Mouse (Mus musculus): ENCODE measurements around the gene Ranbp1. TPM values are rescaled to one million over a fixed set of nuclear protein-coding genes. Genes with fewer than 3 reads are reported as not detected.
A peak's percentile ranks its signal among the peaks of the same experiment; 100 is the strongest.
"Not testable (repeated sequence)": the region's sequence is repeated elsewhere in the genome, so short reads cannot be mapped to it uniquely, and the experiment has no call there.

Ranbp1 gene
- 1,220 and 1,409 TPM in 2 replicates for polyA plus RNA-seq (2014; fragmentation: Nextera tagmentation; extraction: Ambion mirVana)

DNA sequence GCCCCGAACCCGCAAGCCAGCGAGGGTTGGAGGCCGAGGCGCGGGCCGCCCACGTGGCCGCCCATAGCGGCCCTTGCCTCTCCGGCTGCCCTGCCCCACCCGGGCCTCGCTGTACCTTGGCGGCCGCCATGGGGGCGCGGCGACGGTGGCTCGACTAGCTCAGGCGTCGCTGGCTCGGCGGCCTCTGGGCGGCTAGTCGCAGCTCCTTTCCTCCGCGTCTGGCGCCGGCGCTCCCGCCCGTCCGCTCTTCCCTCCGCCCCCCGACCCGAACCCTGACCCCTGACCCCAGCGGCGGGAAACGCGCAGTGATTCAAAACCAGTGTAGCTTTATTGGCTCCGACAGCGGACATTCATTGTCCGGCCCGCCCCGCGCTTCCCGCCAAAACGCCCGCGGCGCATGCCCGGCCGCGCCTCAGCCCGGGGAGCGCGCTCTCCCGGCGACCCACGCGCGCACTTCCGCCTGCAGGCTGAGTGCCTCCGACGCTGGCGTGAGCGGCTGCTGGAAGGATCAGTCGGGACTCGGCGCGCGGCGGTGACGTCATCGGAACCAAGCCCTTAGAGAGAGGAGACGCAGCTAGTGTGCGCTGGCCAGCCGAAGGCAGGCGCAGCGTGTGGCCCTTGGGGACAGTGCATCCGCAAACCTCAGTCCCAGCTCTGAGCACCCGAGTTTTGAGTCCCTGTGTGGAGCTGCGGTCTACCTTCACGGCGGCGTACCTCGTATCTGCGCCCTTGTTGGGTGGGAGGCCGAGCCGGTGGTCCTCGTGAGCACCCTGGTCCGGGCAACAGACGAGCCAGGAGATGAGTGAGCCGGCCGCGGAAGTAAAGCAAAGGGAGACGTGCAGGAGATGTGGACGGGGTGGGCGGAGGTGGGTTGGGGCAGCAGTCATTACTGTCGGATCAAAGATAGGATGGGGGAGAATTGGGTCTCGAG is at the start of gene Ranbp1, which contains the start of gene Trmt2a:
Ranbp1 (minus strand) TSS at position 300 of the 931 bp plus-strand sequence.
Trmt2a (plus strand) TSS at position 247 of the 931 bp plus-strand sequence.
- H3K4me1 ChIP-seq (ENCODE audit: control insufficient read depth, insufficient read depth, low read length): 0 out of 2 replicates have a peak, but pooled peaks cover 2% of the 10 kb centered on the region

DNA sequence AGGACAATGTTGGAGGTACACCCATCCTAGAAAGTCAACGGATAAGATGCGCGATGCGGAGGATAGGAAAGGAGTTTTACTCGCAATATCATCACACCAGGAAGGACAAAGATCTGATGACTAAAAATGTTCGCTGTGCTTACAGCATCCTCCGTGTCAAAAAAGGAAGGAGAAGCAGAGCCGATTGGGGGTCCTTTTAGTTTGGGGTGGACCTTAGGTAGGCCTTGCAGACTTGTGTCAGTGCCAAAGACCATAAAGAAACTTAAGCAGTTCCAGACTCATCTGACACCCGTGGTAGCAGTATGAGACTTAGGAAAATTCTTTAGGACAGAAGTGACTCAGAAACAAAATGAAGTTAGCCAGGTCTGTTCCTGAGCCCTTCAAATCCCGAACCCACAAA is 41.1 kb upstream of the Ranbp1 start:
- H3K9me3 ChIP-seq (replicated peaks; ENCODE audit: control insufficient read depth, low read length); ATAC-seq (replicated peaks; ENCODE audit: insufficient number of reproducible peaks, low FRiP score, low TSS enrichment, low read depth); H3K4me1 ChIP-seq (ENCODE audit: control insufficient read depth, insufficient read depth, low read length); DNase-seq (ENCODE audit: low spot score); H3K27ac ChIP-seq (replicated peaks; ENCODE audit: low read depth, low read length); H3K27me3 ChIP-seq (ENCODE audit: control insufficient read depth, insufficient read depth, low read length); H3K36me3 ChIP-seq (replicated peaks; ENCODE audit: control insufficient read depth, insufficient read depth, low read depth, low read length): not testable (repeated sequence)
- Histone ChIP-seq H3K4me2 (ENCODE audit: low read depth, low read length) (peak overlapping the region; percentile 21; the same call in 1 of the 2 replicates), H3K4me3 (ENCODE audit: low read depth, low read length) (peak overlapping the region; percentile 23; the same call in 1 of the 2 replicates), H3K9ac (replicated peaks; ENCODE audit: low read length) (peak overlapping the region; percentile 41)
- 4% methylated on average over 7 of the region's 10 CpGs for WGBS

More for the DNA sequence above, at the start of gene Ranbp1, which contains the start of gene Trmt2a:
- peak within 1 kb of the TSS; percentile 90 for H3K4me2 ChIP-seq (ENCODE audit: low read depth, low read length)
- H3K9me3 ChIP-seq (replicated peaks; ENCODE audit: control insufficient read depth, low read length): no peaks in the 10 kb centered on the region
- peaks cover 16% of the 10 kb centered on the region for H3K36me3 ChIP-seq (replicated peaks; ENCODE audit: control insufficient read depth, insufficient read depth, low read depth, low read length)
- no peaks in the 10 kb centered on the region for H3K27me3 ChIP-seq (ENCODE audit: control insufficient read depth, insufficient read depth, low read length)
- H3K9ac ChIP-seq (replicated peaks; ENCODE audit: low read length): peak within 1 kb of the TSS; percentile 98
- DNase-seq (ENCODE audit: low spot score) (peak; percentile 99), ATAC-seq (replicated peaks; ENCODE audit: insufficient number of reproducible peaks, low FRiP score, low TSS enrichment, low read depth) (peak; percentile 94)
- under 1% methylated on average over 100 of the region's 102 CpGs for WGBS
- H3K4me3 ChIP-seq (ENCODE audit: low read depth, low read length): peak within 1 kb of the TSS; percentile 96
- H3K27ac ChIP-seq (replicated peaks; ENCODE audit: low read depth, low read length): peak within 1 kb of the TSS; percentile 89

DNA sequence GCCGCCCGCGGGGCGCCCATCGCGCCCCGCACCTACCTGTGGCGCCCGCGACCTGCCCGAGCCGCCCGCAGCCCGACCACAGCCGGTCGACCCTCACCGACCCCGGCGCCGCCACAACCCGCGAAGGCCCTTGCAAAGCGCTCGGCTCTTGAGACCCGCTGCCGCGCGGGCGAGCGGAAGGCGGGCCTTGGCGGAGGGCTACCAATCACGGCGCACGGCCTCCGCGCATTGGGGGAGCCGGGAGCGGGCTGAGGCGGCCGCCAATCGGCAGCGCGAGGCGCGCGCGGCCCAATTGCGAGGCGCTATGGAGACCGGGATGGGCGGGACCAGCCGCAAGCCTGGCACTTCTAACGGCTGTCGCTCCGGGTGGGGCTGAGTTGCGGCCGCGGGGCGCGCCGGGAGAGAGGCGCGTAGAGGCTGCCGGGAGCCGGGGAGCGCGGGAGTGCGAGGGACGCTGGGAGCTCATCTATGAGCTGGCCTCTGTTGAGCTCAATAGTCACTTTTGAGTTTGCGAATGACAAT is 40.6 kb upstream of the Ranbp1 start, which contains the start of gene Dgcr8:
Dgcr8 (minus strand) TSS at position 180 of the 522 bp plus-strand sequence.
- peaks cover 2% of the 10 kb centered on the region for H3K36me3 ChIP-seq (replicated peaks; ENCODE audit: control insufficient read depth, insufficient read depth, low read depth, low read length)
- H3K4me3 ChIP-seq (ENCODE audit: low read depth, low read length): peak within 1 kb of the TSS; percentile 74
- peak within 1 kb of the TSS; percentile 71 for H3K4me2 ChIP-seq (ENCODE audit: low read depth, low read length)
- H3K4me1 ChIP-seq (ENCODE audit: control insufficient read depth, insufficient read depth, low read length): peaks cover 3% of the 10 kb centered on the region
- no peaks in the 10 kb centered on the region for H3K27me3 ChIP-seq (ENCODE audit: control insufficient read depth, insufficient read depth, low read length)
- peak within 1 kb of the TSS; percentile 96 for H3K9ac ChIP-seq (replicated peaks; ENCODE audit: low read length)
- under 1% methylated on average over 58 of the region's 71 CpGs for WGBS
- peak within 1 kb of the TSS; percentile 80 for H3K27ac ChIP-seq (replicated peaks; ENCODE audit: low read depth, low read length)
- no peaks in the 10 kb centered on the region for H3K9me3 ChIP-seq (replicated peaks; ENCODE audit: control insufficient read depth, low read length)
- DNase-seq (ENCODE audit: low spot score) (peak; percentile 99), ATAC-seq (replicated peaks; ENCODE audit: insufficient number of reproducible peaks, low FRiP score, low TSS enrichment, low read depth) (peak; percentile 99)

DNA sequence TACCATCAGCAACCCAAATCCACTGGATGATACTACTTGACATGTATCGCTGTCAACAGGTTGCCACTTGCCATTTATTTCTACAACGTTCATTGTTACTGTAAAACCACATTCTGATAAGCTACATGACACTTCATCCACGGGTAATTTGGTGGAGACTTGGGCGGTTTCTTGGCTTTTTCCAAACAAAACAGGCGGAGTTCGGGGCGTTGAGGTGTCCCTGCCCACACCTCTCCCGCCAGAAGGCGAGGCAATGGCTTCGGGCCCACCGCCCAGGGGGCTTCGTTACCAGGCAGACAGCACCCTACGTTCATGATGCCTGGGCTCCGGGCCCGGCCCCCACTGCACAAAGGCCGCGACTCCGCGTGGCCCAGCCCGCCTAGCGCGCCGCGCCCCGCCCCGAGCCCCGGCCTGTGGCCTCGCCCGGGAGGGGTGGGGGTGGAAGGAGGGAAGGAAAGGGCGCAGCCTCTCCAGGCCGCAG is 40.1 kb upstream of the Ranbp1 start:
- H3K27me3 ChIP-seq (ENCODE audit: control insufficient read depth, insufficient read depth, low read length): no peaks in the 10 kb centered on the region
- peak overlapping the region; percentile 80 for H3K27ac ChIP-seq (replicated peaks; ENCODE audit: low read depth, low read length)
- H3K36me3 ChIP-seq (replicated peaks; ENCODE audit: control insufficient read depth, insufficient read depth, low read depth, low read length): peaks cover 7% of the 10 kb centered on the region
- H3K9me3 ChIP-seq (replicated peaks; ENCODE audit: control insufficient read depth, low read length): no peaks in the 10 kb centered on the region
- peak overlapping the region; percentile 74 for H3K4me3 ChIP-seq (ENCODE audit: low read depth, low read length)
- peak; percentile 82 for ATAC-seq (replicated peaks; ENCODE audit: insufficient number of reproducible peaks, low FRiP score, low TSS enrichment, low read depth)
- peak; percentile 66 for DNase-seq (ENCODE audit: low spot score)
- peak overlapping the region; percentile 71 for H3K4me2 ChIP-seq (ENCODE audit: low read depth, low read length)
- peaks cover 3% of the 10 kb centered on the region for H3K4me1 ChIP-seq (ENCODE audit: control insufficient read depth, insufficient read depth, low read length)
- peak overlapping the region; percentile 96 for H3K9ac ChIP-seq (replicated peaks; ENCODE audit: low read length)
- WGBS: 1% methylated on average over 28 of the region's 31 CpGs

DNA sequence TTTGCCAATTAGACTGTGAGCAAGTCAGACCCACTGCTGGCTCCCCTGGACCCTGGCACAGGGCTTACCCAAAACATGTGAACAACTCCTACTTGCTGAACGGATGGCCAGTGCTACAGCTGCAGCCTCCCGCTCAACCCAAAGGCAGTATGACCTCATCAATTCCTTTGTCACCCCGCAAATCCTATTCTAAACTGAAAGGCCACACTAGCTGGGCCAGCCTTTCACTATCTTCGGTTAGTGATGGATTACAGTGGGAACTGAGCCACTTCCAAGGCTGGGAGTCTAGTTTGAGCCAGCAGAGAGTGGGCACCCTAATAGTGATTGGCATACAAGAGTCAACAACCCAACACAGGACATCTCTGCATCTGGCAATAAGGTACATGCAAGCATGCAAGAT is 39.6 kb upstream of the Ranbp1 start:
- Histone ChIP-seq H3K4me3 (ENCODE audit: low read depth, low read length) (peak overlapping the region; percentile 74), H3K36me3 (replicated peaks; ENCODE audit: control insufficient read depth, insufficient read depth, low read depth, low read length) (peaks cover 11% of the 10 kb centered on the region), H3K4me2 (ENCODE audit: low read depth, low read length) (peak overlapping the region; percentile 71), H3K9me3 (replicated peaks; ENCODE audit: control insufficient read depth, low read length) (no peaks in the 10 kb centered on the region), H3K9ac (replicated peaks; ENCODE audit: low read length) (peak overlapping the region; percentile 96), H3K27ac (replicated peaks; ENCODE audit: low read depth, low read length) (peak overlapping the region; percentile 80), H3K27me3 (ENCODE audit: control insufficient read depth, insufficient read depth, low read length) (no peaks in the 10 kb centered on the region), H3K4me1 (ENCODE audit: control insufficient read depth, insufficient read depth, low read length) (peaks cover 3% of the 10 kb centered on the region)
- DNase-seq (ENCODE audit: low spot score): peak; percentile 4
- ATAC-seq (replicated peaks; ENCODE audit: insufficient number of reproducible peaks, low FRiP score, low TSS enrichment, low read depth): no peak
- WGBS: 2% methylated on average over 4 of the region's 4 CpGs

DNA sequence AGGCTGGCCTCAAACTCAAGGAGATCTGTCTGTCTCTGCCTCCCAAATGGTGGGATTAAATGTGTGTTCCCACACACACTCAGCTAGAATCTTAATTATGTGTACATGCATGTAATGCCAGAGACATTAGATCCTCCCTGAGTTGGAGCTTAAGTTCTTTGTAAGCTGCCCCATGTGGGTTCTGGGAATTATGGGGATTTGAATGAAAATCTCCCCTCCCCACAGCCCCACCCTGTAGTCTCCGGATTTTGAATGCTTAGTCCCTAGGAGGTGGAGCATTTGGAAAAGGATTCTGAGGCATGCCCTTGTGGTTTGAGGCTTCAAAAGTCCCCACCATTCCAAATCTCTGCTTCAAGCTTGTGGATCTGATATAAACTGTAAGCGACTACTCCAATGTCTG is 26.6 kb upstream of the Ranbp1 start:
- 94% methylated on average over 2 of the region's 2 CpGs for WGBS
- H3K27me3 ChIP-seq (ENCODE audit: control insufficient read depth, insufficient read depth, low read length): no peaks in the 10 kb centered on the region
- ATAC-seq (replicated peaks; ENCODE audit: insufficient number of reproducible peaks, low FRiP score, low TSS enrichment, low read depth): no peak
- peaks cover 31% of the 10 kb centered on the region for H3K36me3 ChIP-seq (replicated peaks; ENCODE audit: control insufficient read depth, insufficient read depth, low read depth, low read length)
- no peak overlapping the region for H3K27ac ChIP-seq (replicated peaks; ENCODE audit: low read depth, low read length)
- H3K4me1 ChIP-seq (ENCODE audit: control insufficient read depth, insufficient read depth, low read length): no peaks in the 10 kb centered on the region
- no peaks in the 10 kb centered on the region for H3K9me3 ChIP-seq (replicated peaks; ENCODE audit: control insufficient read depth, low read length)
- no peak for DNase-seq (ENCODE audit: low spot score)
- no peak overlapping the region for H3K9ac ChIP-seq (replicated peaks; ENCODE audit: low read length)
- H3K4me3 ChIP-seq (ENCODE audit: low read depth, low read length): no peak overlapping the region
- no peak overlapping the region for H3K4me2 ChIP-seq (ENCODE audit: low read depth, low read length)

DNA sequence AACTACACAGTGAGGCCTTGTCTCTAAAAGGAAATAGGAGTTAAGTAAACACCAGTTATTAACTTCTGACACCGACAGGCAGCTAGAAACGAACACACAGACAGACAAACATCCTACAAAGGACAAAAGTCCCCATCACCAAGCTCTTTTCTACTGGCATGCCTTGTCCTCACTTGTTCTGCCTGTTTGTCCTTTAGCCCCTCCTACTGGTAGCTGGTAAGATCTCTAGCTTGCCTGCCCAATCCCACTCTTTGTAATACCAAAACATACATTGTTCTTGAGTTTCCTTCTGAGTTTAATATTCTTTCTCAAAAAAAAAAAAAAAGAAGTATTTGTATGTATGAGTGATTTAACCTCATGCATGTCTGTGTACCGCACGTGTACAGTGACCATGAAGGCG is 19.6 kb upstream of the Ranbp1 start:
- Histone ChIP-seq H3K9me3 (replicated peaks; ENCODE audit: control insufficient read depth, low read length) (no peaks in the 10 kb centered on the region), H3K27ac (replicated peaks; ENCODE audit: low read depth, low read length) (no peak overlapping the region), H3K36me3 (replicated peaks; ENCODE audit: control insufficient read depth, insufficient read depth, low read depth, low read length) (peaks cover 11% of the 10 kb centered on the region), H3K4me1 (ENCODE audit: control insufficient read depth, insufficient read depth, low read length) (no peaks in the 10 kb centered on the region), H3K4me3 (ENCODE audit: low read depth, low read length) (no peak overlapping the region), H3K4me2 (ENCODE audit: low read depth, low read length) (no peak overlapping the region), H3K9ac (replicated peaks; ENCODE audit: low read length) (no peak overlapping the region), H3K27me3 (ENCODE audit: control insufficient read depth, insufficient read depth, low read length) (no peaks in the 10 kb centered on the region)
- DNase-seq (ENCODE audit: low spot score): no peak
- ATAC-seq (replicated peaks; ENCODE audit: insufficient number of reproducible peaks, low FRiP score, low TSS enrichment, low read depth): no peak
- 92% methylated on average over 5 of the region's 5 CpGs for WGBS

Measured in embryonic facial prominence, embryonic 11.5 days (tissue).